Mouse (Mus musculus): ENCODE measurements at regions not wholly inside any gene's neighbourhood (a gene's known extent, or its start where the extent isn't known, plus 50 kb on each side); places are given as distances from the start of the nearest gene placed in this dataset.

DNA sequence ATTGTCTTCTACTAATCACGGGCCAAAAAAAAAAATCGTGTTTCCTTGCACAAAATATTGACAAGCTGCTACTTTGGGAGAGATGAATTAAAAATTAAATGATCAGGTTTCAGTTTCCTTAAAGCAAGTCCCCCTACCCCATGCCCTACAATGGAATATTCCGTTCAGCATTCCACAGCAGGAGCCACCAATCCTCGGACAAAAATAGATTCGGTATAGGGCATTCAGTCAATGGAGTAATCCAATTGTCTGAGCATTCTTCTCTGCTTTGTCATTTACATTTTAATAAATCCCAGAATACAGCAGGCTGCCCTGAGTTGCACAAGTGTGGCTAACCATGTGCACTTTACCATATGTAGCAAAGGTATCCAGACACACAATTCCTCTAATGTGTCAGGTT, 434.3 kb upstream of the Ubash3b start:
- no peak for TF ChIP-seq CTCF (IDR thresholded peaks at IDR 0.05; ENCODE audit: low read depth, low read length)
- no peak for TF ChIP-seq GATA1 (IDR thresholded peaks at IDR 0.05; ENCODE audit: borderline replicate concordance, low read length)
- TF ChIP-seq TAL1 (conservative IDR thresholded peaks at IDR 0.05; ENCODE audit: low read depth, low read length), result no peak

All from G1E (cell line).